Mouse (Mus musculus): ENCODE results near the gene Dnm2. TPM values are rescaled to one million over a fixed set of nuclear protein-coding genes. Genes with fewer than 3 reads are reported as not detected.

Gene Dnm2
- 76.0 and 78.4 TPM in 2 replicates for polyA plus RNA-seq (2015; fragmentation: Nextera tagmentation; extraction: Ambion mirVana)

GRCm38 (mm10) chr9:21424631-21425555 lies at the start of gene Dnm2:
Gene Dnm2 (plus strand): TSS chr9:21424908.
- Histone ChIP-seq H3K4me1 (replicated peaks; ENCODE audit: control insufficient read depth, insufficient read depth) (peaks cover 4% of the 10 kb centered on the region; the same call in 1 of the 2 replicates), H3K36me3 (ENCODE audit: control insufficient read depth, insufficient read depth, low read length) (peaks cover 4% of the 10 kb centered on the region; the same call in 1 of the 2 replicates), H3K9ac (ENCODE audit: low read length) (peak within 1 kb of the TSS; percentile 97), H3K27ac (replicated peaks) (peak within 1 kb of the TSS; percentile 97), H3K4me3 (ENCODE audit: low read depth, low read length) (peak within 1 kb of the TSS; percentile 98), H3K4me2 (replicated peaks; ENCODE audit: low read depth) (peak within 1 kb of the TSS; percentile 90), H3K9me3 (ENCODE audit: control insufficient read depth, low read length) (no peaks in the 10 kb centered on the region), H3K27me3 (ENCODE audit: control insufficient read depth, insufficient read depth, low read length) (no peaks in the 10 kb centered on the region)
- TF ChIP-seq EP300 (optimal IDR thresholded peaks at IDR 0.05) (peak; percentile 98), CTCF (IDR thresholded peaks at IDR 0.05; ENCODE audit: low read depth) (no peak; the same call in 1 of the 2 replicates)
- under 1% methylated on average over 80 of the region's 82 CpGs for WGBS
- DNase-seq (ENCODE audit: low spot score) (peak; percentile 96), ATAC-seq (ENCODE audit: low FRiP score, low TSS enrichment) (peak; percentile 97)

GRCm38 (mm10) chr9:21379195-21379594 lies 45.5 kb upstream of the Dnm2 start:
- WGBS: 70% methylated on average over 3 of the region's 3 CpGs
- H3K9me3 ChIP-seq (ENCODE audit: control insufficient read depth, low read length): no peaks in the 10 kb centered on the region
- H3K9ac ChIP-seq (ENCODE audit: low read length): no peak overlapping the region
- TF ChIP-seq CTCF (IDR thresholded peaks at IDR 0.05; ENCODE audit: low read depth): no peak
- TF ChIP-seq EP300 (optimal IDR thresholded peaks at IDR 0.05): no peak
- H3K27ac ChIP-seq (replicated peaks): no peak overlapping the region
- DNase-seq (ENCODE audit: low spot score): no peak
- no peaks in the 10 kb centered on the region for H3K27me3 ChIP-seq (ENCODE audit: control insufficient read depth, insufficient read depth, low read length)
- H3K4me3 ChIP-seq (ENCODE audit: low read depth, low read length): no peak overlapping the region
- no peaks in the 10 kb centered on the region for H3K36me3 ChIP-seq (ENCODE audit: control insufficient read depth, insufficient read depth, low read length)
- H3K4me2 ChIP-seq (replicated peaks; ENCODE audit: low read depth): no peak overlapping the region
- no peaks in the 10 kb centered on the region for H3K4me1 ChIP-seq (replicated peaks; ENCODE audit: control insufficient read depth, insufficient read depth)
- no peak for ATAC-seq (ENCODE audit: low FRiP score, low TSS enrichment)

- Histone ChIP-seq H3K9me3 (ENCODE audit: control insufficient read depth, low read length) (no peaks in the 10 kb centered on the region), H3K4me3 (ENCODE audit: low read depth, low read length) (no peak overlapping the region), H3K36me3 (ENCODE audit: control insufficient read depth, insufficient read depth, low read length) (no peaks in the 10 kb centered on the region), H3K27ac (replicated peaks) (no peak overlapping the region), H3K4me1 (replicated peaks; ENCODE audit: control insufficient read depth, insufficient read depth) (no peaks in the 10 kb centered on the region), H3K27me3 (ENCODE audit: control insufficient read depth, insufficient read depth, low read length) (no peaks in the 10 kb centered on the region), H3K4me2 (replicated peaks; ENCODE audit: low read depth) (no peak overlapping the region), H3K9ac (ENCODE audit: low read length) (no peak overlapping the region)
- TF ChIP-seq CTCF (IDR thresholded peaks at IDR 0.05; ENCODE audit: low read depth): 0 out of 2 replicates have a peak, but pooled peaks have one; percentile 15
- no peak for TF ChIP-seq EP300 (optimal IDR thresholded peaks at IDR 0.05)
- no peak for ATAC-seq (ENCODE audit: low FRiP score, low TSS enrichment)
- DNase-seq (ENCODE audit: low spot score): no peak
Observed at GRCm38 (mm10) chr9:21380868-21381267, 43.8 kb upstream of the Dnm2 start.

GRCm38 (mm10) chr9:21383966-21384365 lies 40.7 kb upstream of the Dnm2 start:
- H3K9me3 ChIP-seq (ENCODE audit: control insufficient read depth, low read length): no peaks in the 10 kb centered on the region
- DNase-seq (ENCODE audit: low spot score) (no peak), ATAC-seq (ENCODE audit: low FRiP score, low TSS enrichment) (no peak)
- no peak overlapping the region for H3K9ac ChIP-seq (ENCODE audit: low read length)
- H3K4me2 ChIP-seq (replicated peaks; ENCODE audit: low read depth): no peak overlapping the region
- no peaks in the 10 kb centered on the region for H3K27me3 ChIP-seq (ENCODE audit: control insufficient read depth, insufficient read depth, low read length)
- no peaks in the 10 kb centered on the region for H3K4me1 ChIP-seq (replicated peaks; ENCODE audit: control insufficient read depth, insufficient read depth)
- H3K4me3 ChIP-seq (ENCODE audit: low read depth, low read length): no peak overlapping the region
- H3K27ac ChIP-seq (replicated peaks): no peak overlapping the region
- TF ChIP-seq EP300 (optimal IDR thresholded peaks at IDR 0.05) (no peak), CTCF (IDR thresholded peaks at IDR 0.05; ENCODE audit: low read depth) (no peak)
- no peaks in the 10 kb centered on the region for H3K36me3 ChIP-seq (ENCODE audit: control insufficient read depth, insufficient read depth, low read length)

- Histone ChIP-seq H3K9ac (ENCODE audit: low read length) (no peak overlapping the region), H3K27ac (replicated peaks) (no peak overlapping the region), H3K36me3 (ENCODE audit: control insufficient read depth, insufficient read depth, low read length) (peaks cover 44% of the 10 kb centered on the region), H3K4me2 (replicated peaks; ENCODE audit: low read depth) (no peak overlapping the region), H3K27me3 (ENCODE audit: control insufficient read depth, insufficient read depth, low read length) (no peaks in the 10 kb centered on the region), H3K9me3 (ENCODE audit: control insufficient read depth, low read length) (no peaks in the 10 kb centered on the region), H3K4me1 (replicated peaks; ENCODE audit: control insufficient read depth, insufficient read depth) (no peaks in the 10 kb centered on the region), H3K4me3 (ENCODE audit: low read depth, low read length) (no peak overlapping the region)
- DNase-seq (ENCODE audit: low spot score): no peak
- WGBS: 90% methylated on average over 10 of the region's 10 CpGs
- ATAC-seq (ENCODE audit: low FRiP score, low TSS enrichment): no peak
- TF ChIP-seq CTCF (IDR thresholded peaks at IDR 0.05; ENCODE audit: low read depth) (no peak), EP300 (optimal IDR thresholded peaks at IDR 0.05) (no peak)
Observed at GRCm38 (mm10) chr9:21392646-21393175, 32.0 kb upstream of the Dnm2 start.

GRCm38 (mm10) chr9:21395692-21396091 lies 29.0 kb upstream of the Dnm2 start:
- Histone ChIP-seq H3K4me3 (ENCODE audit: low read depth, low read length) (no peak overlapping the region), H3K36me3 (ENCODE audit: control insufficient read depth, insufficient read depth, low read length) (peaks cover 57% of the 10 kb centered on the region), H3K4me1 (replicated peaks; ENCODE audit: control insufficient read depth, insufficient read depth) (no peaks in the 10 kb centered on the region), H3K9ac (ENCODE audit: low read length) (no peak overlapping the region), H3K9me3 (ENCODE audit: control insufficient read depth, low read length) (no peaks in the 10 kb centered on the region), H3K27ac (replicated peaks) (no peak overlapping the region), H3K27me3 (ENCODE audit: control insufficient read depth, insufficient read depth, low read length) (no peaks in the 10 kb centered on the region), H3K4me2 (replicated peaks; ENCODE audit: low read depth) (no peak overlapping the region)
- DNase-seq (ENCODE audit: low spot score) (no peak), ATAC-seq (ENCODE audit: low FRiP score, low TSS enrichment) (no peak)
- TF ChIP-seq CTCF (IDR thresholded peaks at IDR 0.05; ENCODE audit: low read depth): no peak
- no peak for TF ChIP-seq EP300 (optimal IDR thresholded peaks at IDR 0.05)
- WGBS: 86% methylated on average over 3 of the region's 3 CpGs

Measured in stomach, postnatal 0 days (tissue).